Mouse (Mus musculus) heart, embryonic 11.5 days (tissue): ENCODE results near the gene Dennd6b. TPM values are rescaled to one million over a fixed set of nuclear protein-coding genes. Genes with fewer than 3 reads are reported as not detected.

Source experiments
- ATAC-seq: fragments of 200-750 bp; cut with Nextera tagmentation; replicated peaks from 2 replicates; pipeline ENCODE4 v1.8.0; 2017; ENCODE audit warnings: moderate library complexity; ENCODE audit not compliant: insufficient number of reproducible peaks, low FRiP score, low TSS enrichment
- H3K27ac ChIP-seq: fragments of 300-500 bp; sonication (generic); 2 replicates; pipeline ENCODE4 v1.5.1; 2014; ENCODE audit warnings: mild to moderate bottlenecking, low read depth, low read length
- H3K27me3 ChIP-seq: fragments of 300-500 bp; sonication (generic); 2 replicates; pipeline ENCODE4 v1.6.1; 2014; ENCODE audit warnings: mild to moderate bottlenecking, low read length, mixed read lengths; ENCODE audit not compliant: control insufficient read depth, insufficient read depth
- H3K36me3 ChIP-seq: fragments of 300-500 bp; sonication (generic); 2 replicates; pipeline ENCODE4 v1.6.1; 2014; ENCODE audit warnings: mild to moderate bottlenecking, low read length, moderate library complexity, mixed read lengths; ENCODE audit not compliant: control insufficient read depth, insufficient read depth
- H3K4me1 ChIP-seq: fragments of 300-500 bp; sonication (generic); 2 replicates; pipeline ENCODE4 v1.6.1; 2014; ENCODE audit warnings: low read length; ENCODE audit not compliant: control insufficient read depth, insufficient read depth
- H3K4me2 ChIP-seq: fragments of 300-500 bp; sonication (generic); 2 replicates; pipeline ENCODE4 v1.6.1; 2014; ENCODE audit warnings: mild to moderate bottlenecking, moderate library complexity
- H3K4me3 ChIP-seq: fragments of 300-500 bp; sonication (generic); 2 replicates; pipeline ENCODE4 v1.5.1; 2014; ENCODE audit warnings: low read depth, low read length
- H3K9ac ChIP-seq: fragments of 300-500 bp; sonication (generic); 2 replicates; pipeline ENCODE4 v1.6.1; 2014; ENCODE audit warnings: mild to moderate bottlenecking, low read depth, low read length, moderate library complexity
- H3K9me3 ChIP-seq: fragments of 300-500 bp; sonication (generic); replicated peaks from 2 replicates; pipeline ENCODE4 v1.6.1; 2016; ENCODE audit warnings: low read length; ENCODE audit not compliant: control insufficient read depth
- WGBS: fragments of 180-500 bp; shearing (Covaris S2); extraction: QIAGEN DNeasy Blood & Tissue Kit; methylation state at CpG from one replicate; pipeline ENCODE4 v1.1.7; 2014; ENCODE audit not compliant: insufficient replicate concordance; 5-methylcytosine and 5-hydroxymethylcytosine counted together
- polyA plus RNA-seq: library from polyadenylated mRNA; unstranded; fragments of >200 nt; fragmentation: Nextera tagmentation; extraction: Ambion mirVana; gene quantifications from 2 replicates; pipeline ENCODE4 v1.2.1, GENCODE M21; 2014

The Dennd6b gene
- polyA plus RNA-seq, 1 experiment from 2014 or later: 18.5 TPM

- peaks cover 91% of the 10 kb centered on the region for H3K4me1 ChIP-seq
- H3K4me2 ChIP-seq: peak overlapping the region; percentile 95
- peak; percentile 22; the same call in 1 of the 2 replicates for ATAC-seq
- 1% methylated on average over 64 of the region's 65 CpGs for WGBS
- no peaks in the 10 kb centered on the region for H3K9me3 ChIP-seq
- no peaks in the 10 kb centered on the region for H3K36me3 ChIP-seq
- peak overlapping the region; percentile 75 for H3K9ac ChIP-seq
- H3K4me3 ChIP-seq: peak overlapping the region; percentile 63
- H3K27ac ChIP-seq: peak overlapping the region; percentile 30
- H3K27me3 ChIP-seq: no peaks in the 10 kb centered on the region
Measured at GRCm38 (mm10) chr15:89173024-89173905, 23.0 kb downstream of the Dennd6b start.

- no peaks in the 10 kb centered on the region for H3K27me3 ChIP-seq
- peaks cover 83% of the 10 kb centered on the region for H3K4me1 ChIP-seq
- ATAC-seq: no peak
- no peaks in the 10 kb centered on the region for H3K36me3 ChIP-seq
- peak overlapping the region; percentile 63 for H3K4me3 ChIP-seq
- H3K9me3 ChIP-seq: no peaks in the 10 kb centered on the region
- WGBS: 45% methylated on average over 17 of the region's 17 CpGs
- H3K4me2 ChIP-seq: peak overlapping the region; percentile 95
- H3K9ac ChIP-seq: peak overlapping the region; percentile 75
- peak overlapping the region; percentile 30; the same call in 1 of the 2 replicates for H3K27ac ChIP-seq
Measured at GRCm38 (mm10) chr15:89172276-89172935, 23.9 kb downstream of the Dennd6b start.

GRCm38 (mm10) chr15:89171526-89172051 is 24.7 kb downstream of the Dennd6b start:
- Histone ChIP-seq H3K27me3 (no peaks in the 10 kb centered on the region), H3K9me3 (no peaks in the 10 kb centered on the region), H3K4me1 (peaks cover 75% of the 10 kb centered on the region), H3K36me3 (peaks cover 3% of the 10 kb centered on the region; the same call in 1 of the 2 replicates), H3K27ac (no peak overlapping the region), H3K9ac (peak overlapping the region; percentile 35; the same call in 1 of the 2 replicates), H3K4me2 (no peak overlapping the region), H3K4me3 (no peak overlapping the region)
- 82% methylated on average over 5 of the region's 5 CpGs for WGBS
- no peak for ATAC-seq

GRCm38 (mm10) chr15:89170102-89170501 is 26.2 kb downstream of the Dennd6b start:
- no peak for ATAC-seq

GRCm38 (mm10) chr15:89169431-89169830 is 26.9 kb downstream of the Dennd6b start:
- ATAC-seq: peak; percentile 58; the same call in 1 of the 2 replicates
- no peaks in the 10 kb centered on the region for H3K27me3 ChIP-seq
- H3K4me2 ChIP-seq: peak overlapping the region; percentile 62
- H3K36me3 ChIP-seq: peaks cover 14% of the 10 kb centered on the region
- H3K4me3 ChIP-seq: peak overlapping the region; percentile 22; the same call in 1 of the 2 replicates
- peak overlapping the region; percentile 52; the same call in 1 of the 2 replicates for H3K9ac ChIP-seq
- 5% methylated on average over 10 of the region's 10 CpGs for WGBS
- H3K9me3 ChIP-seq: no peaks in the 10 kb centered on the region
- H3K4me1 ChIP-seq: peaks cover 56% of the 10 kb centered on the region
- peak overlapping the region; percentile 91 for H3K27ac ChIP-seq

More at GRCm38 (mm10) chr15:89170102-89170501, 26.2 kb downstream of the Dennd6b start:
- peak overlapping the region; percentile 91 for H3K27ac ChIP-seq
- peak overlapping the region; percentile 36; the same call in 1 of the 2 replicates for H3K9ac ChIP-seq
- H3K4me1 ChIP-seq: peaks cover 61% of the 10 kb centered on the region
- no peaks in the 10 kb centered on the region for H3K27me3 ChIP-seq
- no peaks in the 10 kb centered on the region for H3K9me3 ChIP-seq
- 36% methylated on average over 3 of the region's 3 CpGs for WGBS
- H3K4me3 ChIP-seq: no peak overlapping the region
- H3K36me3 ChIP-seq: peaks cover 8% of the 10 kb centered on the region
- peak overlapping the region; percentile 62 for H3K4me2 ChIP-seq

- Histone ChIP-seq H3K4me2 (peak overlapping the region; percentile 62), H3K4me1 (peaks cover 52% of the 10 kb centered on the region), H3K36me3 (peaks cover 20% of the 10 kb centered on the region), H3K4me3 (peak overlapping the region; percentile 22; the same call in 1 of the 2 replicates), H3K9ac (peak overlapping the region; percentile 52), H3K27me3 (no peaks in the 10 kb centered on the region), H3K27ac (peak overlapping the region; percentile 91), H3K9me3 (no peaks in the 10 kb centered on the region)
- 35% methylated on average over 10 of the region's 10 CpGs for WGBS
- no peak for ATAC-seq
Measured at GRCm38 (mm10) chr15:89168922-89169321, 27.4 kb downstream of the Dennd6b start.

- Histone ChIP-seq H3K4me2 (no peak overlapping the region), H3K9me3 (no peaks in the 10 kb centered on the region), H3K27me3 (no peaks in the 10 kb centered on the region), H3K36me3 (peaks cover 43% of the 10 kb centered on the region), H3K4me3 (no peak overlapping the region), H3K9ac (no peak overlapping the region), H3K27ac (no peak overlapping the region), H3K4me1 (peaks cover 22% of the 10 kb centered on the region)
- WGBS: 88% methylated on average over 12 of the region's 12 CpGs
- no peak for ATAC-seq
Measured at GRCm38 (mm10) chr15:89165478-89165877, 30.8 kb downstream of the Dennd6b start.

- Histone ChIP-seq H3K9me3 (no peaks in the 10 kb centered on the region), H3K27me3 (no peaks in the 10 kb centered on the region), H3K36me3 (peaks cover 68% of the 10 kb centered on the region), H3K9ac (no peak overlapping the region), H3K4me3 (no peak overlapping the region), H3K4me2 (no peak overlapping the region), H3K4me1 (no peaks in the 10 kb centered on the region), H3K27ac (no peak overlapping the region)
- 86% methylated on average over 9 of the region's 9 CpGs for WGBS
- no peak for ATAC-seq
Measured at GRCm38 (mm10) chr15:89161397-89161796, 34.9 kb downstream of the Dennd6b start.
